Mouse (Mus musculus): ENCODE results near the gene Tfpi2. TPM values are rescaled to one million over a fixed set of nuclear protein-coding genes. Genes with fewer than 3 reads are reported as not detected.

The Tfpi2 gene
- not detected in 2 replicates for polyA plus RNA-seq (2012)

DNA sequence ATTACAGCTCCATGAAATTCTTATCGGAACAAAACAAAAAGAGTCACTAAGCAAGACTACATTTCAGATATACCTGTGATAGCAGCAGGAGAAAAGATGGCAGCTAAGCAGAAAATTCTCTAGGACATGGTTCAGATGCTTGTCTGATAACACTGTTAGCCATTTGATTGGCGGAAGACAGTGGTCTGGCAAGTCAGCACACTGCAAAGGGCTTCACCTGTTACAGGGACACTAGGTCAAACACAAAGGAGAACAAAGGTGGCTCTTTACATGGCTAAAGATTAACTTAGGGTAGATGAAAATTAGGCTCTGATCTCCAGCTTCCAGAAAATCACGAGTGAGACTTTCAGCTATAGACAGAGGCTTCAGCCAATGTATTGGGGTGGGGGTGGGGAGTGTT is at the start of gene Tfpi2:
Tfpi2 (minus strand) TSS at position 170 of the 400 bp plus-strand sequence.

DNA sequence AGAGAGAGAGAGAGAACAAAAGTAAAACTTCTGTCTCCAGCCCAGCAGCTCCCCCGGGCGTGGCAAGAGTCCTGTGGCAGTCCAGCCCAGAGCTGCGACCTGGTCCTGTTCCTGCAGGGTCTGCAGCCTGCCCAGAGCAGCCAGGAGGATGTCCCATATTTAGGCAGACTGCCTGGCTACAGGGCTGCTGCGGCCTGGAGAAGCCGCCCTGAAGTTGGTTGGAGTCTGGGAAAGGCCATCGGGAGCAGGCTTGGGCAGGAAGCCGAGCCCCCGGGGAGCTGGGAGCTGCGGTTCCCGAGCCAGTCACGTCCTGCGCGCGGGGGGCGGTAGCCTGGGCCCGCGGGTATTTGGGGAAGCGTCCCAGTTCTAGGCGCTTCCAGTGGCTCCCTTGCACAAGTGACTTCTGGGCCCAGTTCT is 15.2 kb upstream of the Tfpi2 start, which contains the start of gene Gng11:
Gng11 (plus strand) TSS at position 15 of the 417 bp plus-strand sequence.

DNA sequence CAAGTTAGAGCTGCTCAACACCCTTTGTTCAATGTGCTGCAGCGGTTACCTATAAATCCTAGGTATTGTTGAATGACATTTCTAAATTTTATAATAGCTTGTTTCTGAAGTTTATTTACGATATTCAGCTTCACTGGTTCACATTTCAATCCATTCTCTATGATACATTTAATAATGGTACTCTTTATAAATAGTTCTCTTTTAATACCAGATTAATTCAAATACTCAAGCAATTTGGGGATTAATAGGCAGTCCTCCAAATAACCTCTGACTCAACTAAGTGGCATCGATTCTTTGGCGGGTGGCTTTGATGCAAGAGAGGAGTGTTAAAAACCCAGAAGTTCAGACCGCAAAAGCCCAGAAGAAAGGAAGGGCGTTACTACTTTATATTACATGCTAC is 4.8 kb upstream of the Tfpi2 start, which contains the start of gene Gngt1:
Gngt1 (plus strand) TSS at position 301 of the 400 bp plus-strand sequence.

Other genes with a start within 250 kb of the Tfpi2 start
- gene Calcr, start 224.2 kb downstream of the Tfpi2 start, polyA plus RNA-seq (2012) = not detected in 2 replicates
- not detected in 2 replicates for gene Gngt1, start 4.9 kb upstream of the Tfpi2 start, polyA plus RNA-seq (2012)
- 4.6 and 4.8 TPM in 2 replicates for gene Gng11, start 15.0 kb upstream of the Tfpi2 start, polyA plus RNA-seq (2012)
- 30.3 and 53.4 TPM in 2 replicates for gene Bet1, start 98.1 kb upstream of the Tfpi2 start, polyA plus RNA-seq (2012)